Mouse (Mus musculus): ENCODE data around the gene Syce1l. TPM values are rescaled to one million over a fixed set of nuclear protein-coding genes. Genes with fewer than 3 reads are reported as not detected.

The Syce1l gene
- polyA plus RNA-seq (2012; rRNA removed) = 0.31 and 0.57 TPM in 2 replicates

GRCm38 (mm10) chr8:113642926-113643325, at the start of gene Syce1l:
Gene Syce1l, plus strand, starts transcription at chr8:113643213.

GRCm38 (mm10) chr8:113634670-113635591, 8.1 kb upstream of the Syce1l start, which contains the start of gene Mon1b:
Gene Mon1b, plus strand, starts transcription at chr8:113635587.

Other genes starting within 250 kb of the Syce1l start
- 5.3 and 6.2 TPM in 2 replicates for gene Mon1b, start 7.6 kb upstream of the Syce1l start, polyA plus RNA-seq (2012; rRNA removed)
- gene Adamts18, start 205.5 kb downstream of the Syce1l start, polyA plus RNA-seq (2012; rRNA removed) = 9.9 and 10.8 TPM in 2 replicates